Mouse (Mus musculus): ENCODE measurements around the gene Sytl3.

DNA sequence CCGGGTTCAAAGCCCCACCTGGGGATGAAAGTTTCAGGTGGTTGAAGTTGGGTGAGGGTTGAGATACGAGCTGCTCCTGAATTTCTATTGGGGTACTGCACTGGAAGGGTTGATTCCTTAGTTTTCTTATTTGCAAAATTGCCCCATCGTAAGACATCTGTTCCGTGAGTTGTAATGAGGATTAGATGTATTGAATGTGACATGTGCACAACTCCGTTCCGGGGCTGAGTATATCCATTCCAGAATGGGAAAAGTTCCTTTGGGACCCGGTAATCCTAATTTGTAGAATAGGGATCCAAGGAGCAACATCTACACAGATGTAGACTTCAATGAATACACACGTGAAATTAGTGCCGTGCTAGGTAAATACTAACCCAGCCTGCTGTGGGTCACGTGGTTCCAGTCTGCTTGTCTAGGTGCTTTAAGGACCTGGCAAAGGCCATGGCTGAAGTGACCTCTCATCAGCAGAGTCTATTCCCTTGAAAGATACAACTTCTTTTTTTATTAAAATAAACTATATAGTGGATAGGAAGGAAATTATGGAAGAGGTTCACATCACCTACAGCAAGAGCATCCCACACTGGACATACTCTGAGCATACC, 125.0 kb downstream of the Sytl3 start:
- TF ChIP-seq UBTF (IDR thresholded peaks at IDR 0.05; ENCODE audit: low read depth, low read length) = no peak
- no peak for TF ChIP-seq RAD21 (IDR thresholded peaks at IDR 0.05; ENCODE audit: low read depth, low read length)
- no peak for TF ChIP-seq CTCF (conservative IDR thresholded peaks at IDR 0.05 in 1 of 2, IDR thresholded peaks at IDR 0.05 in 1 of 2; ENCODE audit: low read depth in 2 of 2, low read length in 2 of 2)
- TF ChIP-seq POLR2A (IDR thresholded peaks at IDR 0.05; ENCODE audit: low read depth, low read length) = no peak
- TF ChIP-seq ZNF384 (IDR thresholded peaks at IDR 0.05; ENCODE audit: low read depth, low read length) = no peak
- TF ChIP-seq EP300 (IDR thresholded peaks at IDR 0.05; ENCODE audit: low read length) = no peak
- TF ChIP-seq ELF1 (IDR thresholded peaks at IDR 0.05; ENCODE audit: low read depth, low read length) = no peak
- TF ChIP-seq HCFC1 (IDR thresholded peaks at IDR 0.05; ENCODE audit: low read depth, low read length) = no peak
- TF ChIP-seq RCOR1 (conservative IDR thresholded peaks at IDR 0.05; ENCODE audit: low read depth, low read length) = no peak

Data from CH12.LX (cell line).